Mouse (Mus musculus) activated CD4-positive, CD25-positive, alpha-beta regulatory T cell, adult 4 months (primary cell): ENCODE data around the gene Pcyox1. TPM values are rescaled to one million over a fixed set of nuclear protein-coding genes. Genes with fewer than 3 reads are reported as not detected.
A peak's percentile ranks its signal among the peaks of the same experiment; 100 is the strongest.

Experiments used
- ATAC-seq: one replicate; pipeline ENCODE4 v1.8.0; 2017
- polyA plus RNA-seq, 2 experiments: library from polyadenylated mRNA; unstranded; fragments of 100-300 nt; shearing (Covaris generic); gene quantifications; one replicate each; pipeline ENCODE4 v1.2.1; 2017

Pcyox1 gene
- polyA plus RNA-seq, result 1 to 10 TPM; 5.3 to 6.9 TPM

- ATAC-seq, result peak; percentile 59
Observed at GRCm38 (mm10) chr6:86396581-86397256, at the start of gene Pcyox1. TSS of gene Pcyox1 (minus strand) at chr6:86397154.

- no peak for ATAC-seq
Observed at GRCm38 (mm10) chr6:86445551-86445950, 48.6 kb upstream of the Pcyox1 start.

GRCm38 (mm10) chr6:86441571-86441970 lies 44.6 kb upstream of the Pcyox1 start:
- no peak for ATAC-seq

DNA sequence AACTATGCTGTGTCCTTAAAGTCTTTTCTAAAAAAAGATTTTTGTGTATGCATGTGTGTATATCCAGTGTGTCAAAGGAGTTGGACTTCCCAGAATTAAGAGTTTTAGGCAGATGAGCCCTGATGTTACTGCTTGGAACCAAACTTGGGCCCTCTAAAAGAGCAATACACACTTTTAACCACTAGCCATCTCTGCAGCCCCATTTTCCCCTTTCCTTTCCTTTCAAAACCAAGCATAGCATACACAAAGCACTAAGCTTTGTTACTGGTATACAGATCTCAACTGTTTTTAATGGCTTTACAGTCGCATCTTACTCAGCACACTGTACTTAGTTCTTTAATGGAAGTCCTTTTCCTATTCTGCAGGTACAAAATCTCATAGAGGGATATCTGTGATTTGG lies 42.6 kb upstream of the Pcyox1 start:
- ATAC-seq, result no peak

- ATAC-seq, result no peak
Observed at GRCm38 (mm10) chr6:86439119-86439496, 42.2 kb upstream of the Pcyox1 start.

DNA sequence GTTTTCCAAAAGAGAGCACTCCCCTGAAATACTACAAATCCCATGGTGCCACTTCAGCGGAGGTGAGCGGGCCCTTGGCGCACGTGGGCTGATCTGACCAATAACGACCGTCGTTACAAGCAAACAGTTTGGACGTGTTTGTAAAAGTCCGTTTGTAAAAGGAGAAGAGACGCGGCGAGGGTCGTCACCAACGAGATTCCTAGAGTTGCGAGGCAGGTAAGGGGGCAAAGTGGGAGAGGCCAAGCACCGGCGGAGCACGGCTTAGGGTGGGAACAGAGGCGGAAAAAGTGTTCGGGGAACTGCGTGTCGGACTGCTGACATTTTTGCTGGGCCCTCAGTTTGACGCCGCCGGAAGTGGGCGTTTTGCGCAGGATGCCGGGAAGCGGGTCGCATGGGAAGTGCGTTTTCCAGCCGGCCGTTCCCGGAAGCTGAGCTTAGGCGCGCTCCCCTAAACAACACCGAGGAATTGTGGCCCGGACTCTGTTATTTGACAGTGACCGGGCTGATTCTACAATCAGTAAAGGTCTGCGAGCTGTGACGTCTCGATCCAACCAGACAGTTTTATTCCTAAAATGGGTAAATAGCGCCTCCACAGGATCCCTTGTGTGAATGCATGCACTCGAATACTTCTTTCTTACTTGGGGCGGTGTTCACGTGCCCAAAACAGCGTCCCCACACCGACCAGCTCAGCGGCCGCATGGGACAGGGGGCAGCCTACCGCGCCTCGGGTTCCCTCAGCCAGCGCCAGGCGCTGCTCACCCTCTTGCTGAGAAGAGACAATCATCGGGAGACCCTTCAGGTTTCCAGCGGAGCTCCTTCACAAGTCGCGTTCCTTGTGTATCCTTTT lies 41.5 kb upstream of the Pcyox1 start, which contains the start of gene C87436:
C87436 (plus strand) TSS at position 103 of the 847 bp plus-strand sequence.
- peak; percentile 89 for ATAC-seq

GRCm38 (mm10) chr6:86437711-86438110 lies 40.8 kb upstream of the Pcyox1 start:
- peak; percentile 34 for ATAC-seq

- ATAC-seq, result no peak
Observed at GRCm38 (mm10) chr6:86433696-86434095, 36.7 kb upstream of the Pcyox1 start.

DNA sequence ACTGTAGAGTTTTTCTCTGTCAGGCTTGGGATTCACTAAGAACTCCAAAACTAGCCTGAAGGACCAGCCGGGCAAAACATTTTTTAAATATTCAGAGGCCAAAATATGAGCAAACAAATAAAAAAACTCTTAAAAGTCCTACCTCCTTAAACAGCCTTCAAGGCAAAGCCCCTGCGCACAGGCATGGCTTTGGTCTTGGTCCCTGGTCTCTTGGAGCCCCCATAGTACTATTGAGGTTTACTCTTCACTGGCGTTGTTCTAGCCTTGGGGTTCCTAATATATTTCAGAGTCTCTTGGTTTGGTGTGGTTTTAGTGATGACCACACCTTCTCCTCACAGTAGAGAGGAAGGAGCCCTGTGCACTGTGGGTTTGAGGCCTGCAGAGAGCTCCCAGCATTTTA lies 34.6 kb upstream of the Pcyox1 start:
- ATAC-seq, result no peak

GRCm38 (mm10) chr6:86426358-86426757 lies 29.4 kb upstream of the Pcyox1 start, which contains the start of gene Gm44790:
TSS of gene Gm44790 (plus strand) at chr6:86426658.
- no peak for ATAC-seq

GRCm38 (mm10) chr6:86420491-86420890 lies 23.5 kb upstream of the Pcyox1 start:
- ATAC-seq, result peak; percentile 57

- ATAC-seq, result no peak
Observed at GRCm38 (mm10) chr6:86419239-86419638, 22.3 kb upstream of the Pcyox1 start.

- no peak for ATAC-seq
Observed at GRCm38 (mm10) chr6:86418711-86419110, 21.8 kb upstream of the Pcyox1 start.

DNA sequence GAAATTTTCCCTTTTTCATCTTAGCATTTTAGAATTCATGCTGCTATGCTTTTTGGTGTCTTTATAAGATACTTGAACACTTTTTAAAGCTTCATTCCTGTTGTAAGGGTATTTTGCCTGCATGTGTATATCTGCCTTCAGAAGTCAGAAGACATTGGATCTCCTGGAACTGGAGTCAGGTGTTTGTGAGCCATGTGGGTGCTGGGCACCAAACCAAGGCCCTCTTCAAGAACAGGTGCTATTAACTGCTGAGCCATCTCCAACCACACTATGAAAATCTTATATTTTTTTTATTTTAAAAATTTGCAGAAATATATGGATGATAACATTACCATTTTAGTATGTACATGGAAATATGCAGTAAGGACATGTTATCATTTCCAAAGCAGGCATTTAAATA lies 9.4 kb upstream of the Pcyox1 start:
- no peak for ATAC-seq

GRCm38 (mm10) chr6:86404996-86405395 lies 8.0 kb upstream of the Pcyox1 start:
- ATAC-seq, result no peak

DNA sequence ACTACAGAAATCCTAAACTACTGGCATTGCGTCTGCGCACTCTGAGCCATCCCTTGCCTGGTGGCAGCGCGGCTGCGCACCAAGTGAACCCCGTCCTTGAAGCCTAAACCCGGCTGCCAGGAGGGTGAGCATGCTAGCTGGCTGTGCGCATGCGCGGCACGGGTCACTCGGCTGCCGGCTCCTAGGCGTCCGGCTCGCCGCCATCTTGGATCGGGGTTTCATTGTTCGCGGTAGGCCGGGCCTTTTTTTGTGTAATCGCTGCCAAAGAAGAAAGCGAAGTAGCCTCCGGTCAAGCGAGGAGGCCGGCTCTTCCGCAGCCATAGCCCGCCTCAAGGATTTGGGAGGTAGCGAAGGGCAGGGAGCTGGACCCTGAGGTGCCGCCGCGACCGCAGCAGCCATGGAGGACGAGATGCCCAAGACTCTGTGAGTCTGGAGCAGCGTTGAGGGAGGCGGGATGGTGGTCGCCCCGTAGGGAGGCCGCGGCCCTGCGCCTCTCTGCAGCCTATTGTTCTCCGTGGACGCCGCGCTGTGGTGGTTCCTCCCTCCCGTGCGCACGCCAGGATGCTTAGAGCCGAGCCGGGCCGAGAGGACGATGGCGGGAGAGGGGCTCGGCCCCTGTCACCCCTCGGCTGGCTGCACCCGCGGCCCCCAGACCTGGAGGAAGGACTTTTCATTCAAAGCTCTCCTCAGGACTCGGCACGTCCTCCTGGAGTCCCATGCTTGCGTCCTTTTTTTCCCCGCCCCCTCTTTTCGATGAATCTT lies 7.3 kb upstream of the Pcyox1 start, which contains the start of gene Tia1:
Tia1 (plus strand) TSS at position 120 of the 762 bp plus-strand sequence.
- peak; percentile 87 for ATAC-seq

- peak; percentile 34 for ATAC-seq
Observed at GRCm38 (mm10) chr6:86403728-86404099, 6.8 kb upstream of the Pcyox1 start.

DNA sequence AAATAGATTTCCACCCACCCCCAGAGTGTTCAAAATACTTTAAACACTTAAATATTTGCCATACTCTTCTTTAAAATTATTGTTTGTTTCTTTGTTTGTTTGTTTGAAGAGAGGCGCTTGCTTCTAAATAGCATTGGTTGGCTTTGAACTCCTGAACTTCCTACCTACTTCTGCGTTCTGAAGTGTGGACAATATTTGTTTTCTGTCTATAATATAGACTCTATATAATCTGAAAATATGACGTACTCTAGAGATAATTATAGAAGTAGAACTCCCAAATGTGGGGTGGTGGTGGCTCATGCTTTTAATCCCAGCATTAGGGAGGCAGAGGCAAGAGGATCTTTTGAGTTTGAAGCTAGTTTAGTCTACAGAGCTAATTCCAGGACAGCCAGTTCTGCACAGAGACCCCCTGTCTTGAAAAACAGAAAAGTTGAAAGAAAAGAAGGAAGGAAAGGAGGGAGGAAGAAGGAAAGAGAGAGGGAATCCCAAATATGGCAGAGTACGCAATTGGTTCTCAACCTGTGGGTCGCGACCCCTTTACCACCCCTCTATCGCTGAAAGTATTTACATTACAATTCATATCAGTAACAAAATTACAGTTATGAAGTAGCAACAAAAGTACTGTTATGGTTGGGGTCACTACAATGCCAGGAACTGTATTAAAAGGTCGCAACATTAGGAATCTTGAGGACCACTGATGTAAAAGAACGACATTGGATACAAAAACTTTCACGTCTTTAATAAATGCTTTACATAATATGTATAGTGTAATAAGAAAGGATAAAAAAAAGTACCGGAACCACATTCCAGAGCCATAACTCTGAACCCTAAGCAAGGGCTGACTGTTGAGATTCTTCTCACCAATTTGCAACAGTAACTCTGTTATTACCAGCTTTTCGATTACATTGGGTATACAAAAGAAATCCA lies 6.0 kb upstream of the Pcyox1 start:
- ATAC-seq, result no peak

GRCm38 (mm10) chr6:86400972-86401371 lies 4.0 kb upstream of the Pcyox1 start:
- peak; percentile 65 for ATAC-seq

GRCm38 (mm10) chr6:86399995-86400394 lies 3.0 kb upstream of the Pcyox1 start:
- no peak for ATAC-seq

- no peak for ATAC-seq
Observed at GRCm38 (mm10) chr6:86398986-86399385, 2.0 kb upstream of the Pcyox1 start.
